Mouse (Mus musculus) embryo, embryonic 11.5 days (tissue): ENCODE results near the gene Agbl3.

ENCODE experiments used
- DNase-seq: peaks from one replicate; pipeline ENCODE4 v3.0.0-alpha.2; 2012; ENCODE audit warnings: low read depth, low spot score

The Agbl3 gene

GRCm38 (mm10) chr6:34874101-34874921 lies 94.1 kb downstream of the Agbl3 start:
- no peak for DNase-seq

- DNase-seq: no peak
Observed at GRCm38 (mm10) chr6:34875268-34875761, 95.1 kb downstream of the Agbl3 start.

- no peak for DNase-seq
Observed at GRCm38 (mm10) chr6:34875966-34876834, 96.0 kb downstream of the Agbl3 start.

DNA sequence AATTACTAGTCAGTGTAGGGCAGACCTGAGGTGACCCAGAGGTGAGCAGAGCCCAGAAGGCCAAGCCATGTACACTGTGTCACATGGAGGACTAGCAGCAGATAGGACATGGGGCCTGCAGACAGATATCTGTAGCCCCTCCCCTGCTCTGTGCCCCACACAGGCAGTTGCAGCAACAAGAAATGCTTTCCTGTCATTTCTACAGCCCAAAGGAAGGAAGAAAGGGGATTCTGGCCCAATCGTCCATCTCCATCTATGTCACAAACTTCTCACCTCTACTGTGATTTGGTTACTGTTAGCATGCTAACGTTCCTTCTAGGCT lies 96.6 kb downstream of the Agbl3 start:
- no peak for DNase-seq

GRCm38 (mm10) chr6:34877509-34878321 lies 97.5 kb downstream of the Agbl3 start, which contains the start of gene Cyren:
Gene Cyren, minus strand, starts transcription at chr6:34878060.
- peak; percentile 89 for DNase-seq

GRCm38 (mm10) chr6:34879101-34879740 lies 99.0 kb downstream of the Agbl3 start:
- no peak for DNase-seq

- DNase-seq: no peak
Observed at GRCm38 (mm10) chr6:34879911-34880475, 99.8 kb downstream of the Agbl3 start.

DNA sequence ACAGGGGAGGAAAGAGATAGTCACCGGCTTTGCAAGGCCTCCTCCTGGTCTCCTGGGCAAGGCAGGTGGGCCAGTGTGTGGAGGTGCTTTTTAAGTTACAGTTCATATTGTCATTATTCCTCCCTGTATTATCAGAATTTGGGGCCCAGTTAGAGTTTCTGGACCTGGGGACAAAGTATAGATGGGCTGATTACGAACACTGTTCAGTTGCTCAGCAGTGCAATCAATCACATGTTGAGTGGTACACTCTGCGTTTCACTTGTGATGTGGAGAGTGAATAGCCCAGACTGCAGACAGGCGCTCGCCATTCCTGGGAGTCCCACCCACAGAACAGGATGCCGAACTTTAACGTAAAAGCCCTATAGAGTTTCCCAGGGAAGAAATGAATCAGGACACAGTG lies 104.5 kb downstream of the Agbl3 start:
- no peak for DNase-seq

DNA sequence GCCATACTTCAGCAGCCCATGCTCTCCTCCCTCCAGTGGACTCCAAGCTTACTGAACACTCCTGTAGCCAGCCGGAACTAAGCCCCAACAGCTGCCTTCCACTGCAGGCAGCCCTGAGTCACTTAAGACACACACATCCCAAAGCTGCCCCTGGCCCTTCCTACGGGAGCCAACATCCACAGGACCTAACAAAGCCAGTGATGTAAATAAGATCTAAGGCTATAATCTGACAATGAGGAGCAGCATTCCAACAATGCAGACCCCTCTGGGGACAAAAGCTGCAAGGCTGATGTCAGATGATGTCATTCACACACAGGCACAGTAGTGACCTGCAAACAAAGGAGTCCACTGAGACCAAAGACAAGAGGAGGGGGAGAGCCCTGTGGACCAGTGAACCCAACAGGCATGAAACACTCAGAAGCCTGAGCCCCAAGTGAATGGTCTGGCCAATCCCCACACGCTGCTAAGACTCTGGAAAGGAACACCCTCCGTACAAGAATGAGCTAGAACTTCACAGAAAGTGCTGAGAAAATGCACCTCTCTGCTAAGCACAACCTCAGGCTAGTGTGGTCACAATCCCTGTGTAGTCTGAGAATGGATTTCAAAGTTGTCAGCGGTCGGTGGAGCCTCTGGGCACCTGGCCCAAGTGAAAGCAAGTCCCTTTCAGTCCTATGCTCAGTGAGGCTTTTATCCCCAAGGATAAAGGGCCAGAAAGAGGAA lies 107.1 kb downstream of the Agbl3 start:
- DNase-seq: no peak

DNA sequence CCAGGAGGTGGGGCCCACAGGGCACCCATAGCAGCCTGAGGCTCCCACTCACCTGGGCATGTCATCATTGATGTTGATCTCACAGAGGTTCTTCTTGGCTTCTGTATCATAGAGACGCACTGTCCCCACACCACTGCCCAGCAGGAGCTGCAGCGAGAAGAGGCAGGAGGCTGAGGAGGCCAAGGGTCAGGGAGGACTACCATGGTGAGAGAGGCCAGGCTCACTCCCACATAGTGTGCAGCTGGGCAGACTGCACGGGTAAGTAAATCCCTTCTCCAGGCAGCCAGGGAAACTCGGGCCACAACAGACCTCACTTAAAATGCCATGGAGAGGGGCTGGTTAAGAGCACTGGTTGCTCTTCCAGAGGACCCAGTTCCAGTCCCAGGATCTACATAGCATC lies 109.0 kb downstream of the Agbl3 start:
- DNase-seq: no peak

- DNase-seq: no peak
Observed at GRCm38 (mm10) chr6:34895569-34895968, 115.3 kb downstream of the Agbl3 start.

DNA sequence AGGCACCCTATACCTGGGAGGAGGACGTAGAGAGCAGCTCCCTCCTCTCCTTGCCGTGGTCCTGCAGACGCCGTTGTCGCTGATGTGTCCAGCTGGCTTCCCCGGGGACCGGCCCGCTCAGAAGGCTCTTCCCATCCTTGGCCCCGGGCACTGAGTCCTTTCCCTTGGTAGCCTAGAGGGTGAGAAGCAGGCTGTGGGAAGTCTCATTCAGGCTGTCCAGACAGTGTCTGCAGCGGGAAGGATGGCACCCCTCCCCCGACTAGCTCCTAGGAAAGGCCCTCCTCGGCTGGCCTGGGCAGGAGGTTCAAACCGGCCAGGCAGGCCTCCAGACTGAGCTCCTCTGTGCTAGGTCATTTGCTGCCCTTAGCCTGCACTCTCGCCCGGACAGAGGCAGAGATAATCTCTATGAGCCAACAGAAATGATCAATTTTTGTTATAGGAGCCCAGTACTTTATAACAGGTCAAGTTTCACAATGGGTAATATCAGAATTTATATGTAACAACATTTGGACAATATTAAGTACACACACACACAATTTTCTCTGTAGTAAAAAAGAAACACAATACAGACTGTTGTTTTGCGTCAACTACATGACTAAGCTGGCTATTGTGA lies 116.0 kb downstream of the Agbl3 start:
- DNase-seq: no peak

DNA sequence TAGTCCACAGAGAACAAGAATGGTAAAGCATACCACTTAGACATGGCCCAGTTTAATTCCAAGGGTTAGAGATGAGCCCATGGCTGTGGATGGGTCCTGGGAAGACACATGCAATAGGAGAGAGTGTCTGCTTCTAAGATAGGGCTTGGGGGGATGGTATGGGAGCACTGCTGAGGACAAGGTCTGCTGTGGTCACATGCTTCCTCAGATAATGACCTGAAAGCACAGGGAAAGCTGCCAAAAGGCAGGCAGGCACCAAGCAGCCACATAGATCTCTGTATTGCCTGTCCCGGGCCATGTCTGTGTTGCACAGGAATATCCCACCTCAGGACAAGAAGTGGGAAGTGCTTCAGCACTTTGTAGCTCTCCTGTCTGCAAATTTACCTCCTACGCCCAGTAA lies 118.9 kb downstream of the Agbl3 start:
- no peak for DNase-seq

GRCm38 (mm10) chr6:34900990-34901389 lies 120.8 kb downstream of the Agbl3 start:
- no peak for DNase-seq

DNA sequence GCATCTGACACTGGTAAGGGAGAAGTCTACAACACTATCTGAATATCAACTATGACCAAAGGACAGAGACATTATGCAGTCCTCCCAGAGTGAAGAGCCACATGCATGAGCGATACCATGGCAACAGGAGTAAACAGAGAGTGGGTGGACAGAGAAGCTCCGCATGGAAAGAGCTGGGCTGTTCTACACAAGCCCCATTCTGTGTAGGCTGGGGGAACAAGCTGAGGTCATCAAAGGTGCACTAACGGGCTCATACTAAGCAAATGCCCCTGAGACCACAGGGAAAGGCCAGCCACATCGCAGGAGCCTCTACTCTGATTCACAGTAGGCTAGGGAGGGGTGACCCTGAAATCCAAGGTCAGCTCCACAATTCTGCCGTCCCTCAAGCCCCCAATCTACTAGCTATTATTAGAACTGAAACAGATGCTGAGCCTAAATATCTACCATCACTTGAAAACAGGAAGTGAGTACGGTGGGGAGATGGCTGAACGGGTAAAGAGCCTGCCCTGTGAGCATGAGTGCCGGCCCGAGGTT lies 121.7 kb downstream of the Agbl3 start:
- DNase-seq: no peak

DNA sequence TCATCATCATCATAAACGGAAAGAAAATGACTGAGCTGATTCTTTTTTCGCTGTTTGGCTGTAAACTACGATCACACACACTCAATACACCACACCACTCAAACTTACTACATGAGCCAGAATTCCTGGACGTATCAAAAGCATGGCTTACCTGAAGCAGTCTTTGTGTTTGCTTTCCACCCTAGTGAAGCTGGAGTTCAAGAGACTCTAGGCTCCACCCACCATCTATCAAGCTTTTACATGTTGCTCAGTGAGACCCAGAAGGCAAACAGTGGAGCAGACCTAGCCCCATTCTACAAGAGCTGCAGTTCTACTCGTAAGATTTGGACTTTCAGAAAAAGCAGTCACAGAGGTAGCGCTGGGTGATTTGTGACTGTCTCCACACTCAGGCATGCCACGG lies 122.3 kb downstream of the Agbl3 start:
- DNase-seq: no peak

DNA sequence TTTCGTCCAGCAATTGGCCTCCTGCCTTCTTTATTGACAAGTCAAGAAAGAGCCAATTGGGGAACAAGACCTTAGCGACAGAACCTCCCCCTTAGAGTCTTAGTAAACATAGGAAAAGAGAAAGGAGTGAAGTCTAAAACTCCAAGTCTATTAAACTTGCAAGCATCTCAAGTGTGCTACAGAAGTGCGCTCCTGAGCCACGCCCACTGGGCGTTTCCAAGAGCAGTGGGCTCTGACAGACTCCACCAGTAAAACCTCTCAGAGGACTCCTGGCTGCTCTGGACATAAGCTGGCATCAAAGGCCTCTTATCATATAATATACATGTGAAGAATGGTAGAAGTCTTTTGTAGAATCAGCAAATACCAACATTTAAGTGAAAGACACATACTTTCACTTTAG lies 123.2 kb downstream of the Agbl3 start:
- DNase-seq: no peak

- no peak for DNase-seq
Observed at GRCm38 (mm10) chr6:34903851-34904250, 123.6 kb downstream of the Agbl3 start.

- no peak for DNase-seq
Observed at GRCm38 (mm10) chr6:34904361-34904760, 124.1 kb downstream of the Agbl3 start.

DNA sequence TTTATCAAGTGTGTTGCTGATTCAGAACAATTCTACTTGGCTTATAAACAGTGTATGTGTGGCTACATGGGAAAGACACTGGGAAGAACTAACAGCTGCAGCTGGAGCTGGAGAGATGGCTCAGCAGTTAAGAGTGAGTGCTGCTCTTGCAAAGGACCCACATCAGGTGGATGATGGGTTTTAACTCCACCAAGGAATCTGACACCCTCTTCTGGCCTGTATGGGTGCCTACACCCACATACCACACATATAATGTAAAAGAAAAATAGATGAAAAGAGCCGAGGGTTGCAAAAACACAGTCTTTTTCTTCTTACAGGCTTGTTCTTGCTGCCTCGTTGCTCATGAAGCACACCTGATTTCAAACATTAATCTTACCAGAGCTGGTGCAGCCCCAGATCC lies 125.9 kb downstream of the Agbl3 start:
- DNase-seq: no peak
